Mouse (Mus musculus): ENCODE results near the gene Zfp13.

DNA sequence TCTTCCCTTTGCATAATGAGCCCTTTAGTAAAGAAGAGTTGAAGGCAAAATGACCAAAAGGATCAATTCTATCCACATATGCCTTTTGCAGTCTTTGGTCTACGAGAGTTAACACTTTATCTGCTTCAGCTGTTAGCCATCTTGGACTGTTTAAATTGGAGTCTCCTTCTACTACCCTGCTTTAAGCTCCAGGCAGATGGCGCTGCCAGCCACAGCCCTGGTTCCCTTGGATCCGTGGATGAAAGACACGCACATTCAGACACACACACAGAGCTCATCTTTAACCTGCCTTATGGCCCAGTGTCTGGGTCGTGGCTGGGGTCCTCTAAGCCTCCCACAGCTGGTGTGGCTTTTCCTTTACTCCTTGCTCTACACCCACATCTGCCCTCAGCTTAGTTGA is 28.2 kb downstream of the Zfp13 start:
- TF ChIP-seq CTCF (IDR thresholded peaks at IDR 0.05; ENCODE audit: low read depth, low read length) = no peak
- no peak for TF ChIP-seq POLR2A (IDR thresholded peaks at IDR 0.05; ENCODE audit: borderline replicate concordance, low read depth, low read length)

Data from bone marrow macrophage, adult 2 months (primary cell).